In the genomic region with DNA sequence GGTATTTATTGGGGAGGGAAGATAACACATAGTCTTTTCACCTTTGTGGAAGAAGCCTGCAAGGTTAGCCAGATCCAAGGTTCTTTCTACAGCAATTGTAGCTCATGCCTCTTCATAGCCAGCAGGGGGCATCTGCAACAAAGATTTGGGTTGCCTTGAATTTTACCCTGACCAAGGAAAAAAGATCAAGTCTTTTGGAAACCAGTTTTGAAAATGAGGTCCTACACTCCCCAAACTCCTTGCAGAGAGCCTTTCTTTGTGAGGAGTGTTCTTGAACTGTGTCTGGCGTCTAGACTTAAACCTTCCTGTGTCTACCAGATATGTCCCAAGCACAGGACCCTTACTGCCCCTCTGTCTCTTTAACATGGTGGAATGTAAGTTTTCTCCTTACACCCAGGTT, we compare ENCODE assay signal across 9 mouse cellular contexts. TPM values are rescaled to one million over a fixed set of nuclear protein-coding genes. Genes with fewer than 3 reads are reported as not detected.
DNase-seq lines count a peak whose midpoint lies in the region; ATAC-seq and TF ChIP-seq lines count a peak whose summit lies in the region.
"Had no signal": no experiment of that assay in that cellular context is flagged by ENCODE, and none has a peak within 500 bp of the region (broad histone marks: within the 10 kb centered on the region; RNA-seq: fewer than 3 reads in every experiment).

No protein-coding gene starts in this region.

- no peak for ATAC-seq in heart, postnatal 0 days (ENCODE audit: insufficient read depth, low read depth)
- no peak; the same call in 1 of the 2 replicates for ATAC-seq in megakaryocyte-erythroid progenitor cell, adult 5-6 weeks (replicated peaks; ENCODE audit: low FRiP score, low TSS enrichment, poor library complexity, severe bottlenecking)

- H3K4me1 ChIP-seq in heart, postnatal 0 days (ENCODE audit: control insufficient read depth, insufficient read depth), result no peaks in the 10 kb centered on the region
- no peaks in the 10 kb centered on the region for H3K4me1 ChIP-seq in heart, embryonic 10.5 days

- peak; percentile 83 for TF ChIP-seq CTCF in heart, postnatal 0 days (IDR thresholded peaks at IDR 0.05; ENCODE audit: low read depth)

- no peaks in the 10 kb centered on the region for H3K36me3 ChIP-seq in heart, postnatal 0 days (replicated peaks; ENCODE audit: control insufficient read depth, insufficient read depth, low read length)
- no peaks in the 10 kb centered on the region for H3K36me3 ChIP-seq in heart, embryonic 10.5 days
- H3K36me3 ChIP-seq: lung, embryonic 15.5 days had no signal

- H3K4me2 ChIP-seq in heart, postnatal 0 days (ENCODE audit: low read depth, low read length), result no peak overlapping the region
- H3K4me2 ChIP-seq: lung, embryonic 15.5 days had no signal

- no peak for TF ChIP-seq EP300 in heart, postnatal 0 days (IDR thresholded peaks at IDR 0.05; ENCODE audit: low read depth)

- no peak overlapping the region for H3K27ac ChIP-seq in heart, postnatal 0 days (ENCODE audit: low read depth)
- H3K27ac ChIP-seq in heart, embryonic 10.5 days, result no peak overlapping the region
- H3K27ac ChIP-seq: lung, embryonic 15.5 days had no signal

- H3K4me3 ChIP-seq in heart, postnatal 0 days (ENCODE audit: low read depth, low read length), result no peak overlapping the region
- no peak overlapping the region for H3K4me3 ChIP-seq in heart, embryonic 10.5 days
- H3K4me3 ChIP-seq: lung, embryonic 15.5 days had no signal

- 52% methylated on average over 1 of the region's 1 CpGs for WGBS in heart, postnatal 0 days
- 58% methylated on average over 1 of the region's 1 CpGs for WGBS in heart, embryonic 10.5 days

- no peak overlapping the region for H3K9ac ChIP-seq in heart, postnatal 0 days (replicated peaks; ENCODE audit: low read depth, low read length)
- H3K9ac ChIP-seq: lung, embryonic 15.5 days had no signal

- peak; percentile 26 for DNase-seq in heart, postnatal 0 days (ENCODE audit: low spot score)
- no peak for DNase-seq in heart, embryonic 10.5 days (ENCODE audit: low spot score)
- DNase-seq in 3T3-L1 (ENCODE audit: low read depth, low spot score) (peak; percentile 87), ZHBTc4 (ENCODE audit: low read depth, low spot score) (peak; percentile 36)
- peak; percentile 27 for DNase-seq in forelimb bud, embryonic 11.5 days (ENCODE audit: low read depth, low spot score)
- peak; percentile 53 for DNase-seq in mesoderm, embryonic 11.5 days (ENCODE audit: low read depth, low spot score)
- no peak for DNase-seq in thymus, postnatal 36 days

- H3K9me3 ChIP-seq in heart, postnatal 0 days (replicated peaks; ENCODE audit: control insufficient read depth, low read length), result no peaks in the 10 kb centered on the region
- no peaks in the 10 kb centered on the region for H3K9me3 ChIP-seq in heart, embryonic 10.5 days
- H3K9me3 ChIP-seq: lung, embryonic 15.5 days had no signal

- no peaks in the 10 kb centered on the region for H3K27me3 ChIP-seq in heart, postnatal 0 days (ENCODE audit: control insufficient read depth, insufficient read depth, low read length)
- H3K27me3 ChIP-seq in heart, embryonic 10.5 days (ENCODE audit: insufficient read depth, poor library complexity, severe bottlenecking), result no peaks in the 10 kb centered on the region
- H3K27me3 ChIP-seq: lung, embryonic 15.5 days had no signal

RNA-seq across cellular contexts. Expression of a gene that starts 15.4 kb away (rescaled TPM):
- total RNA-seq in heart, postnatal 0 days (2014; rRNA removed; ENCODE audit: low replicate concordance), result 48.2 and 94.3 TPM in 2 replicates
- polyA plus RNA-seq in heart, postnatal 0 days (2015; fragmentation: Nextera tagmentation; extraction: Ambion mirVana), result 20.8 and 22.5 TPM in 2 replicates
- polyA plus RNA-seq in heart, embryonic 10.5 days (2016; fragmentation: Nextera tagmentation; extraction: Ambion mirVana), result 3.5 and 19.3 TPM in 2 replicates
- not detected in 2 replicates for total RNA-seq in megakaryocyte-erythroid progenitor cell, adult 5-6 weeks (2014; fragmentation: Nextera tagmentation)
- total RNA-seq in megakaryocyte-erythroid progenitor cell, adult 5-6 weeks (2017), result not detected in 2 replicates

Comparison
In these comparisons a context has a peak if more than half of its experiments do, and no peak if none do; other contexts are left out.
1. DNase-seq: peak in heart, postnatal 0 days (single experiment), 3T3-L1 (single experiment), ZHBTc4 (single experiment), forelimb bud, embryonic 11.5 days (single experiment) and mesoderm, embryonic 11.5 days (single experiment); none in heart, embryonic 10.5 days (single experiment) and thymus, postnatal 36 days (0 of 2).
2. RNA of a gene that starts 15.4 kb away (total RNA-seq): 48.2 to 94.3 TPM in heart, postnatal 0 days; not detected in megakaryocyte-erythroid progenitor cell, adult 5-6 weeks; every median in the first group is over 10 times any median in the second.